Mouse (Mus musculus) lung, postnatal 4 days (tissue): ENCODE measurements around the gene Gan.
A peak's percentile ranks its signal among the peaks of the same experiment; 100 is the strongest.

Experiments
- DNase-seq, 2 experiments: peaks; one replicate each; pipeline ENCODE4 v3.0.0; 2021

Gan gene

DNA sequence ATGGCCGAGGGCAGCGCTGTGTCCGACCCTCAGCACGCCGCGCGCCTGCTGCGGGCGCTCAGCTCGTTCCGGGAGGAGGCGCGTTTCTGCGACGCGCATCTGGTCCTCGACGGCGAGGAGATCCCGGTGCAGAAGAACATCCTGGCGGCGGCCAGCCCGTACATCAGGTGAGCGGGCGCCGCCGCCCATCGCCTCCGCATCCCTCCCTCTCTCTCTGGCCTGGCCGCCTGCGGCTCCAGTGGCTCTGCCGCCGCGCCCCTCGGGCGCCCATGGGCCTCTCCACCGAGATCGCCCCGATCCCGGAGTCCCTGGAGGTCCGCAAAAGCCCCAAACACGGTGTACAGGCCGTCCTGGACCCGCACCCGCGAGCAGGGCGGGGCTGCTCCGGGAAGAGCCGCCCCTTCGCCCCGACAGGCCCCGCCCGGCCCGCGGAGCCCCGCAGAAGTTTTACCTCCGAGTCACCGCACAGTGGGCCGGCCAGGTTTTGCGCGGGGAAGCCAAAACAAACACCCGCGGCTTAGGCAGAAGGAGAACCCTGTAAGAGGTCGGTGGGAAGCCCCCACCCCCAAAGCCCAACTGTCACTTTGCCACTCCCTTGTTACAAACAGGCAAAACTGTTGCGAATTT is at the start of gene Gan:
Gene Gan (plus strand): TSS at position 1 of the 627 bp plus-strand sequence.
- DNase-seq: peak; percentile 58 to 64

- DNase-seq: no peak
Observed at GRCm38 (mm10) chr8:117109018-117109711, 48.8 kb upstream of the Gan start.

GRCm38 (mm10) chr8:117109801-117110390 is 48.0 kb upstream of the Gan start:
- peak; percentile 55 to 79 for DNase-seq

- peak; percentile 45 to 73 for DNase-seq
Observed at GRCm38 (mm10) chr8:117111641-117112040, 46.3 kb upstream of the Gan start.

GRCm38 (mm10) chr8:117112261-117112660 is 45.7 kb upstream of the Gan start:
- DNase-seq: no peak

GRCm38 (mm10) chr8:117115094-117115493 is 42.8 kb upstream of the Gan start:
- no peak for DNase-seq

DNA sequence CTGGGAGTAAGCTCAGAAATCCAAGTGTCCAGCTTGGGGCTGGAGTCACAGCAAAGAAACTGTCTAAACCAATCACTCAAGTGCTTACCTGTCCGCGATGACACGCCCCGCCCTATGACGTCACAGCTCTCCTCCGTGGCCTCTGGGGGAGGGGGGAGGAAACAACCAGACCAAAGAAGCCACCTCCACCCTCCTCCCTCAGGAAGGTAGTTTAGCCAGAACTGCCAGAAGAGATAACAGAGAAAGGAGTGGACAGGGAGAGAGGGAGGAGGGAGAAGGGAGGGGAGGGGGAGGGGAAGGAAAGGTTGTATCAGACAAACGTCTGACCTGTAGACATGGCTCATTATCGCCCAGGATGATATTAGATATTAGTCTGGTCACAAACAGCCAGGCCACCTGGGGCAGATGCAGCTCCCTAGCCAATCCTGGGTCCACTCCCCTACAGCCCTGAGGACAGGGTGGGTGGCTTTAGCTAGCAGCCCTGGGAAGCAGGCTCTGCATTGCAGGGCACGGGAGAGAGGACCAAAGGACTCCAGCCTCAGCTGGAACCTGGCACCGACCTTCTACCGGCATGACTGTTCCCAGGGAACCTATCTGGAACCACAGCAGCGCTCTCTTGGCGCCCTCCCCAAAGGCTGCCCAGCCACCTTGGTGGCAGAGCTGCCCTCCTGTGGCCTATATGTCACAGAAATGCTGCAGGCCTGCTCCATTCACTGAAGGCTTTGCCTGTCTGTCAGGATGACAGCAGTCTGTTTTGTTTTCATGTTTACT is 42.1 kb upstream of the Gan start:
- peak; percentile 62 to 64 for DNase-seq

DNA sequence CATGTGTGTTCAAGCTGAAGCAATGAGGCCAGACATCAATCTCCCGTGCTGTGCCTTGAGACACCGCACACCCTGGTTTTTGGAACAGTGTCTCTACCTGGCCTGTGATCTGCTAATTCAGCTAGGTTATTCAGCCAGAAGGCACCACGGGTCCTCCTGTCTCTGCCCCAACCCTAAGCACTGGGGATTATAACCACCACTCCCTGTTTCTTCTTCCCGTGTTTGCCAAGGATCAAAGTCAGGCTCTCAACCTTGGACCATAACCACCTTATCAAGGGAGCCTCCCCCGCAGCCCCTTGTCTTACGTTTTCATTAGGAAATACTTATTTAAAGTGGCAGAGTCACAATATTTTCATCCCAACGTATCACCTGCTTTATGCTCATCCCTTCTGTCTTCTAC is 41.4 kb upstream of the Gan start:
- DNase-seq: no peak

DNA sequence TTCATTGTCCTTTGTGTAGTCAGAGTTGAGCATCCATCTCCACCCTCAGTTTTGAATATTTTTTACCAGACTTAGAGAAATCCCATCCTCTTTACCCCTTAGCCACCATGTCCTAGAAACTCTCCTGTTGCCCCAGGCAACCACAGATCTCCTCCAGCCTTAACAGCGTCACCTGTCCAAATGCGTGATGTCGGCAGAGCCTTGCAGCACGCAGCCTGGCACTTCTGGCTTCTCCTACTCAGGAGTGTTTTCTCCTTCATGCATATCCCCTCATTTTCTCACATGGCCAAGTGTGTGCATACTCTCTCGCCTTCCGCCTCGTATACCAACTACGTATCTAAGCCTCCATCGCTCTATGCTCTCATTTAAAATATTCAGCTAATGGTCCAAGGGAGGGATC is 39.5 kb upstream of the Gan start:
- no peak for DNase-seq

DNA sequence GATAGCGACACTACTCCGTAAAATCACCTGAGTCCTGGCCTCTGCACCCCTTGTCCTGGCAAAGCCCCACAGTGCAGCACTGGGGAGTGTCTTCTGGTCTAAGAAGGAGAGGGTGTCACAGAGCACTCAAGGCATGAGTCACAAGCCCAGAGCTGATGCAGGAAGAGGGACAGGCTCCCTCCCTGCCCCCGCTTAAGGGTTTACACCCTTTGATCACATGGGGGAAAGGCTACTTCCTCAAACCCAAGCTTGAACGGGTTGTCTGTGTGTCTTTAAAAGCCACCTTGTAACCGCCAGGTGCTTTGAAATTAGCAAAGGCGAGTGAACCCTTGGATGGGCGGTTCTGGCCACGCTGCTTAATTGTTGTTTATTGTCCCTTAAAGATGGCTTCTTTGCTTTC is 36.7 kb upstream of the Gan start:
- DNase-seq: peak in 1 of 2 experiments; percentile 33

DNA sequence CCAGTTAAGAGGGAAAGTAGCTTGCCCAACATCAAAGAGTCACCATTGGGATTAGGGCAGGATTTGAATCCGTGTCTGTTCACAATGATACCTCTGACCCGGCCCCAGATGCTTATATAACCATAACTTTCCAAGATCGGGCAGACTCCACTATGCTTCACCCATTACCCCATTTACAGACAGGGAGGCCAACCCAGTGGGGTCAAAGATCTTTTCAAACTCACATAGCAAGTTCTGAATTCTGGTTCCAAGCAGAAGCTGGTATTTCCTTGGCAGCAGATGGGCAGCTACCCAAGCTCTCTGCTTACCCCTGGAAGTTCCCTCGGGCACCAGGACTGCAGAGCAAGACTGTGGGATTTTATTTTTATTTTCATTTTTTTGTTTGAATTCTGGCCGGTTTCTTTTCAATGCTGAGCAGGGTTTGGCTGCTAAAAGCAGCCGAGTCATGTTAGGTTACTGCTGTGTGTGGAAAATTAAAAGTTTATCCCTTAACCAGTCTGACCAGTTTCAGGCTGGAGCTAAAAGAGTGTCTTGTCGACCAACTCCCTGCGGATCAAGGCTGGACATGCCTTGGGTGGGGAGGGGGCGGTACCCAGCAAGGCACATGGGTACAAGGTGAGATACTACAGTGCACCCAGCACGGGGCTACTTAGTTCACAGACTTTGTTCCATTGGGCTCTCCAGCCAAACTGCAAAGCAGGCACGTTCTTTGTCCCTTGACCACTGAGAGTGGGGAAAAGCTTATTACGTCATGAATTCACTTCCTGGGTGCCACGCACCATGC is 33.9 kb upstream of the Gan start:
- no peak for DNase-seq

- no peak for DNase-seq
Observed at GRCm38 (mm10) chr8:117125854-117126253, 32.1 kb upstream of the Gan start.

GRCm38 (mm10) chr8:117126411-117126810 is 31.5 kb upstream of the Gan start:
- no peak for DNase-seq

DNA sequence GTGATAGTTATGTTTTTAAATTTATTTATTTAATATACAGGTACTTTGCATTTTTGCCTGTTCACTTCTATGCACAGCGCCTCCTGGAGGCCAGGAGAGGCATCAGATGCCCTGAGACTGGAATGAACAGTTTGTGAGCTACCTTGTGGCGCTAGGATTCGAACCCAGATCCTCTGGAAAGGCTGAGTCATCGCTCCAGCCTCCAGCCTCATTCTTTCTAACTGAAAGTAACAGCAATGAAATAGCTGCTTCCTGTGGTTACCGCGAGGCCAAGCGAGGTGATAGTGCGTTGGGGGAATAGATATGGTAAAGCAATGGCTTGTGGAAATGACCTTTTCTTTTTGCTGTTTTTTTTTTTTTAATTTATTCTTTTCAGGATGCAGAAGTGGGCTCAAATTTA is 30.9 kb upstream of the Gan start:
- no peak for DNase-seq

DNA sequence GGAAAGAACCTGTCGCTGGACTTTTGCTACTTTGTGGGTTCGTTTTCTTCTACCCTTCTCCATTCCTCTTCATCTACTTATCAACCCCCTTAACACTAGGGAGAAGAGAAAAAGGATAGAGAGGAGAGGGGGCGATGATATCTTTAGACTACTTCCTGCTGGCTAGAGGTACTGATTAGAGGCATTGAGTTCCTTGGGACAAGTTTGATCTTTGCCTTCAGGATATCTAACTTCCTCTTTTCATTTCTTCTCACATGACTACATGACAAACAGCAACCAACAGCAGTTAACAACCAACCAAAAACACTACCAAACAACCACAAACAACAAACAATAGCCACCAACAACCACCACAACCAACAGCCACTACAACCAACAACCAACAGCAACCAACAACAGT is 24.2 kb upstream of the Gan start:
- no peak for DNase-seq

GRCm38 (mm10) chr8:117136351-117136750 is 21.6 kb upstream of the Gan start:
- no peak for DNase-seq

- DNase-seq: no peak
Observed at GRCm38 (mm10) chr8:117136763-117137162, 21.2 kb upstream of the Gan start.

GRCm38 (mm10) chr8:117137357-117137756 is 20.6 kb upstream of the Gan start:
- DNase-seq: no peak

- DNase-seq: no peak
Observed at GRCm38 (mm10) chr8:117148520-117148919, 9.4 kb upstream of the Gan start.

GRCm38 (mm10) chr8:117156149-117156548 is 1.8 kb upstream of the Gan start:
- DNase-seq: no peak

GRCm38 (mm10) chr8:117156866-117157768 is 818 bp upstream of the Gan start:
- DNase-seq: no peak

- peak; percentile 98 to 99 for DNase-seq
Observed at GRCm38 (mm10) chr8:117157769-117158091, 205 bp upstream of the Gan start.
